Mouse (Mus musculus) heart, postnatal 0 days (tissue): ENCODE results near the gene Cdk6.
"Not testable (repeated sequence)": the region's sequence is repeated elsewhere in the genome, so short reads cannot be mapped to it uniquely, and the experiment has no call there.

Experiments used
- CTCF ChIP-seq: IDR thresholded peaks from 2 replicates; pipeline ENCODE4 v1.5.1; 2016; ENCODE audit warnings: antibody characterized with exemption, control low read depth, low read depth
- EP300 ChIP-seq: IDR thresholded peaks from 2 replicates; pipeline ENCODE4 v1.6.1; 2016; ENCODE audit warnings: antibody characterized with exemption, low read depth

DNA sequence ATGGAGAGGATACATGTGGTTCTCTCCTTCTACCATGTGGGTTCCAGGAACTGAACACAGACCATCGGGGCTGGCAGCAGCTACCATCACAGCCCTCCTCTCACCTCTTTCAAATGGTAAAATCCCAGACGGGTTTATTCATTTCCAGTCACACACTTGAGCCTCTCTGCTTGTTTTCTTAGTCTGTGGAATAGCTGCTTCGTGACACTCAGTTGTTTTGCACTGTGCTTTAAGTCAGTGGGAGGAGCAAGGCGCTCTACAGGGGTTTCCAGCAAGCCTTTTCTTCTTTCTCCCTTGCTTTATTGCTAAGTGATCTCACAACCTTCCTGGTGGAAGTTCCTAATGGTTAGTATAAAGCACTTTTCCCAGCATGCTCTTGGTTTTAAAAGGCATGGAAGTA, 10.6 kb downstream of the Cdk6 start:
- TF ChIP-seq CTCF, EP300: not testable (repeated sequence)
